Mouse (Mus musculus) retina, postnatal 1 day (tissue): ENCODE results near the gene Pabpn1l.
"Not testable (repeated sequence)": the region's sequence is repeated elsewhere in the genome, so short reads cannot be mapped to it uniquely, and the experiment has no call there.

ENCODE experiments used
- DNase-seq: peaks from one replicate; pipeline ENCODE4 v3.0.0-alpha.2; 2012

Pabpn1l gene

GRCm38 (mm10) chr8:122644175-122644954, 21.8 kb upstream of the Pabpn1l start:
- no peak for DNase-seq

DNA sequence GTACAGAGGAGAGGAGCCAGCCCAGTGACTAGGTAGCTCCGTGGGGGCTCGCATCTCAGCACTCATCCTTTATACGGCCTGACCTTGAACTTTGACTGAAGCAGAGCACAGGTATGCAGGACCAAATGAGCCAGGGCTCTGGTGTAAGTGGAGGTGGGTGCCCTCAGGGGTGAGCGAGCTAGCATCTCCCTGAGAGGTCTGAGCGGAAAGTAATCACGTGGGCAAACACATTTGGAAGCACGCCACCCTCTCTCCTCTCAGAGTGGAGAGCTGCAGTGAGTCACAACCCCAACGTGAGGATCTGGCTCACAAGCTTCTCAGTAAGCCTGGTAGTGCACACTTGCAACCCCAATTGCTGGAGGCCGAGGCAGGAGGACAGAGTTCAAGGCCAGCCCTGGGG, 19.5 kb upstream of the Pabpn1l start:
- DNase-seq = no peak

DNA sequence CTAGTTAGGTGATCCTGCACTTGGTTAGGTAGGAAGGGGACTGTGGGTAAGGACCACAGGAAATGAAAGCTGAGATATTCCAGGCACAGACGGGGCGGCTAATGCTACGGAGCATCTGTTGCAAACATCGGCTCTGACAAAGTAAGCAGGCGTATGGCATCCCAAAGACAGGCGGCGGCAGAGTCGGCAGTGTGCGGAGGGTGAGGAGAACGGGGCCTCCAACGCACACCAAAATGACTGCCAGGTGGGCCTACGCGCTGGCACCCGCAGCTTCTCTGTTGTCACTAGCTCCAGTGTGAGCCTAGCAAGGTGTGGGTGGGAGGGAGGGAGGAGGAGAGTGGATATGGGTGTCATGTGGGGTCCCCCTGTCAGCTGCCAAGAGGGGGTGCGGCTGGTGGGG, 18.9 kb upstream of the Pabpn1l start:
- no peak for DNase-seq

- DNase-seq = no peak
Measured at GRCm38 (mm10) chr8:122640825-122641224, 18.3 kb upstream of the Pabpn1l start.

GRCm38 (mm10) chr8:122639521-122640248, 17.1 kb upstream of the Pabpn1l start:
- peak; percentile 63 for DNase-seq

- DNase-seq = peak; percentile 27
Measured at GRCm38 (mm10) chr8:122638601-122639000, 16.1 kb upstream of the Pabpn1l start.

GRCm38 (mm10) chr8:122637230-122637629, 14.7 kb upstream of the Pabpn1l start:
- DNase-seq = no peak

- DNase-seq = no peak
Measured at GRCm38 (mm10) chr8:122636803-122637175, 14.2 kb upstream of the Pabpn1l start.

- DNase-seq = no peak
Measured at GRCm38 (mm10) chr8:122635878-122636802, 13.6 kb upstream of the Pabpn1l start.

GRCm38 (mm10) chr8:122633205-122633604, 10.7 kb upstream of the Pabpn1l start:
- no peak for DNase-seq

GRCm38 (mm10) chr8:122632134-122632533, 9.6 kb upstream of the Pabpn1l start:
- not testable (repeated sequence) for DNase-seq

DNA sequence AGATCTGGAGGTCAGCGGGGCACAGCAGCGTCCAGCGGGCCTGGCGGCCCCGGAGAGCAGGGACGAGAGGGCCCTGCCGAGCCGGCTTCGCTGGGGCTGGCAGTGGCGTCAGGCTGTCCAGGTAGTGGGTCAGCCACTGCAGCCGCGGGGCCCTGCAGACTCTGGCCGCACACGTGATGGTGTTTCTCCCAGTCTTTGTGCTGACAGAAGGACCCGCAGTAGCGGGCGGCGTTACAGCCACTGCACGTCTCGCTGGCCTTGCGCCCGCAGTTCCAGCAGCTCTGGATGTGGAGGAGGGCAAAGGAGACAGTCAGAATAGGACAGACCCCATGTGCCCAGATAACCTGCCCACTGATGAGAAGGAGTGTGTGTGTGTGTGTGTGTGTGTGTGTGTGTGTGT, 8.2 kb upstream of the Pabpn1l start:
- peak; percentile 48 for DNase-seq

GRCm38 (mm10) chr8:122629388-122629787, 6.8 kb upstream of the Pabpn1l start:
- DNase-seq = peak; percentile 26

DNA sequence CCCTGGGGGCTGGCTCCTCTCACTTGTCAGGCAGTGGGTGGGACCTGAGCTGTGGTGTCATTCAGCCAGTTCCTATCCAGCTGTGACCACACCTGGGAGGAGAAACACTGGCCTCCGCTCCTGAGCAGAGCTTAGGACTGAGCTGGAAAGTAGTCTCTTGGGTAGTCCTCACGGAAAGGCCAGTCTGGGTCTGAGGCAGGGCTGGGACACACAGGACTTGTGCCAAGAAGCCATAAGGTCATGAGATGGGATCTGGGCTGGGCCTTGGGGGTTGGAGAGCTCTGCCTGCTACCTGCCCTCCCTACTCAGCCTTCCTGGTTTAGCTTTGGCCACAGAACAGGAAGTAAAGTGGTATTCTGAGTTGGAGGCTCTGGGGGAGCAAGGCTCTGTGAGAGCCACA, 4.4 kb upstream of the Pabpn1l start:
- no peak for DNase-seq

- no peak for DNase-seq
Measured at GRCm38 (mm10) chr8:122625811-122626210, 3.3 kb upstream of the Pabpn1l start.

DNA sequence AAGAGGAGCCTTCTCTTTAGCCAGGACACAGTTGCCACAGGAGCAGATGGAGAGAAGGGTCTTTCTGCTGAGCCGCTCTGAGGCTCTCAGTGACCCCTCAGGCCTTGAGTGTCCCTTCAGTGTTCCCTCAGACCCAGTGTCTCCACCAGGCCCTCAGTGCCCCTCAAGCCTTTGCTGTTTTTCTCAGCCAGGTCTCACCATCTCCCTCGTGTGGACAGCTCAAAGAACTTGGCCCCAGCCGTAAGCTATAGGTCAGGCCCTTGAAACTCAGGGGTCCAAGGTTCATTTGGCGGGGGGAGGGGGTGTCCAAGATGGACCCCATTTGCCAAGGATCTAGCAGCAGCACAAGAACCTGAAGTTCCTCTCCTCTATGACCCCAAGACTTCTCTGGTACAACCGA, 2.1 kb upstream of the Pabpn1l start:
- no peak for DNase-seq

GRCm38 (mm10) chr8:122623844-122624642, 1.5 kb upstream of the Pabpn1l start:
- no peak for DNase-seq

DNA sequence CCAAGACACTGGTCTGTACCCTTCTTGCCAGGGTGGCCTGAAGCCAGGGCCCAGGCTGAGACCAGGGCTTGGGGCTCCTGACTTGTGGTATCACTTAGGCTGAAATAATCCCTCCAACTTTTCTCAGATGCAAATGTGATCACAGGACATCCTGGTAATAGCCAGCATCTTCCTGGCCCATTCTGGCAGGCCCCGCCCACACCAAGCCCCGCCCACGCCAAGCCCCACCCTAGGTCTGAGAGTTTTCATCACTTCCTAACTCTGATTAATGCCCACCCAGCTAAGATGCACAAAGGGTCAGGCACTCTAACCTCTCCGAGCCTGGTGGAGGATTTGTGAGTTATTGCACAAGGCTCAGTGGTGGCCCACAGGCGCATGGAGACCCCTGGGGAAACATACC, 2.1 kb downstream of the Pabpn1l start:
- no peak for DNase-seq

- no peak for DNase-seq
Measured at GRCm38 (mm10) chr8:122618660-122619378, 3.7 kb downstream of the Pabpn1l start.

GRCm38 (mm10) chr8:122617947-122618546, 4.5 kb downstream of the Pabpn1l start:
- peak; percentile 88 for DNase-seq
